Mouse (Mus musculus) forebrain, embryonic 13.5 days (tissue): ENCODE data around the gene Scube2. TPM values are rescaled to one million over a fixed set of nuclear protein-coding genes. Genes with fewer than 3 reads are reported as not detected.

Source experiments
- ATAC-seq: fragments of 200-750 bp; cut with Nextera tagmentation; 2 replicates; pipeline ENCODE4 v1.8.0; 2017
- H3K27ac ChIP-seq: fragments of 300-500 bp; sonication (generic); 2 replicates; pipeline ENCODE4 v1.5.1; 2015; ENCODE audit warnings: inconsistent platforms, mild to moderate bottlenecking, moderate library complexity
- H3K27me3 ChIP-seq: fragments of 300-500 bp; sonication (generic); 2 replicates; pipeline ENCODE4 v1.6.1; 2015; ENCODE audit warnings: mild to moderate bottlenecking, inconsistent platforms
- H3K36me3 ChIP-seq: fragments of 300-500 bp; sonication (generic); 2 replicates; pipeline ENCODE4 v1.6.1; 2015; ENCODE audit warnings: mild to moderate bottlenecking, inconsistent platforms; ENCODE audit not compliant: poor library complexity, severe bottlenecking
- H3K4me1 ChIP-seq: fragments of 300-500 bp; sonication (generic); 2 replicates; pipeline ENCODE4 v1.6.1; 2015; ENCODE audit warnings: inconsistent platforms
- H3K4me2 ChIP-seq: fragments of 300-500 bp; sonication (generic); 2 replicates; pipeline ENCODE4 v1.6.1; 2015; ENCODE audit warnings: inconsistent platforms, mild to moderate bottlenecking, moderate library complexity
- H3K4me3 ChIP-seq: fragments of 300-500 bp; sonication (generic); 2 replicates; pipeline ENCODE4 v1.5.1; 2015; ENCODE audit warnings: mild to moderate bottlenecking, inconsistent platforms
- H3K9ac ChIP-seq: fragments of 300-500 bp; sonication (generic); 2 replicates; pipeline ENCODE4 v1.6.1; 2015; ENCODE audit warnings: mild to moderate bottlenecking, inconsistent platforms
- H3K9me3 ChIP-seq: fragments of 300-500 bp; sonication (generic); replicated peaks from 2 replicates; pipeline ENCODE4 v1.6.1; 2016; ENCODE audit warnings: inconsistent platforms
- WGBS: fragments of 180-500 bp; shearing (Covaris S2); methylation state at CpG from one replicate; pipeline ENCODE4 v1.1.7; 2015; 5-methylcytosine and 5-hydroxymethylcytosine counted together
- polyA plus RNA-seq: library from polyadenylated mRNA; unstranded; fragments of >200 nt; fragmentation: Nextera tagmentation; extraction: Ambion mirVana; gene quantifications from 2 replicates; pipeline ENCODE4 v1.2.1, GENCODE M21; 2015

Scube2 gene
- polyA plus RNA-seq, 1 experiment from 2014 or later = 0.79 TPM

DNA sequence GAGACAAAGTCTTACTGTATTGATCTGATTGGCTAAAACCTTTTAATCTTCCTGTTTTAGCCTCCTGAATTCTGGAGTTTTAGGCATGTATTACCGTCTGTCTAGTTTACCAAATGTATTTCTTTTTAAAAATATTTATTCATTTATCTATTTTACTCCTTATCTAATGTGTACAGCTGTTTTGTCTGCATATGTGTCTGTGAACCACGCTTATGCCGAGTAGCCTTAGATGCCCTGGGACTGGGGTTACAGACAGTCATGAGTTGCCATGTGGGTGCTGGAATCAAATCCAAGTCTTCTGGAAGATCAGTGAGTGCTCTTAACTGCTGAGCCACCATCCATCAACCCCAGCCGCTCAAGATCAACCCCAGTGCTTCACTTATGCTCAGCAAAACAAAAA is 46.9 kb downstream of the Scube2 start:
- 91% methylated on average over 4 of the region's 4 CpGs for WGBS
- Histone ChIP-seq H3K36me3 (no peaks in the 10 kb centered on the region), H3K9me3 (no peaks in the 10 kb centered on the region), H3K4me3 (no peak overlapping the region), H3K9ac (no peak overlapping the region), H3K4me2 (no peak overlapping the region), H3K27me3 (peaks cover 52% of the 10 kb centered on the region), H3K4me1 (peaks cover 5% of the 10 kb centered on the region), H3K27ac (no peak overlapping the region)
- no peak for ATAC-seq

DNA sequence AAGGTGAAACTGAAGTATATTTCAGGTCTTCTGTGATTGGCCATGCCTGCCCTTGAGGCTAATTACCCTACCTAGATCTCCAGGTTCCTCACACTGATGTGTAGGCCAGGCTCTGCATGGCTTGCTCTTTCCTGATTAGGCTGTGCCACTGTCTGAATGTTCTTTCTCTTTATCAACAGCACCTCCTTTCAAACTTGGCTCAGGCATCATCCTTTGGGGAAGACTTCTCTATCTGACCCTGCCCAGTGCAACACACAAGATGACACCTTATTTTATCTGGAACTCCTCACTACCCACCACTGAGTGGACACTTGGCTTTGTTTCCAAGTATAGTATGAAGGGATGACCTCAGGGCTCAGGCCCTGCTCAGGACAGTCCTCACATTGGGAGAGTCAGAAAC is 47.5 kb downstream of the Scube2 start:
- ATAC-seq = no peak

DNA sequence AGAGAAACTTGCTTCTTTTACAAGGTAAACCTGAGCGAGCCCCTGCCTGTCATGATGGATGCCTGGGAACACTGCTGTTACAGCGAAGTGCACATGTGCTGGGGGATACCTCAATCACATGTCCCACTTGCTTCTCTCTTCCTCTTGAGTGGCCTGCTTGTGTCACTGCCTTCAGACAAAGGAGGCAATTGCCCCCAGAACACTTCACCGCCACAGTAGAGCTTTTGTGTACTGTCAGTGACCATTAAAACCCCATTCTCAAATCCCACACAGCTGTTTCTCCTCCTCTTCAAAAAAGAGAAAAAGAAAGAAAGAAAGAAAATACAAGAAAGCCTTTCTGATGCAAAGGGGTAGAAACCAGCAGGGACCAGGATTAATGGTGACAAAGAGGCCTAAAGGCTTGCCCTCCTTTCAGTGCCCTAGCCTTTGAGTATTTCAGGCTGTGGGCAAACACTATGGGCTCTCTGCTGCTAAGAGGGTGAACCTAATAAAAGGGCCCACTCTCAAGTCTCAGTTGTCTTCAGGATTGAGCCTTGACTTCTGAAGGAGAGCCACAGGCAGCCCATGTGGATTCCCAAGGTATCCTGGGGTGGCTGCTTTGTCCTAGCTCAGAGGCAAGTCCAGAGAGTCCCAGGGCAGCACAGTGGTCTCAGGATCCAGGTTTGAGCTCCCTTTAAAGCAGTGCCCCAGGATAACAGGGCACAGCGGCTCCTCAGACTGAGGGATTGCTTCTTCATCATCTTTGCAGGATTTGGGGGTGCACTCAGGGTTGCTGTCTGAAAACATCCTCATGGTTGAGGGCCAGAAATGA is 51.9 kb downstream of the Scube2 start:
- Histone ChIP-seq H3K36me3 (no peaks in the 10 kb centered on the region), H3K4me2 (no peak overlapping the region), H3K27me3 (peaks cover 74% of the 10 kb centered on the region), H3K9me3 (no peaks in the 10 kb centered on the region), H3K27ac (no peak overlapping the region), H3K9ac (no peak overlapping the region), H3K4me1 (peaks cover 9% of the 10 kb centered on the region), H3K4me3 (no peak overlapping the region)
- 7% methylated on average over 4 of the region's 4 CpGs for WGBS
- peak; percentile 50; the same call in 1 of the 2 replicates for ATAC-seq

More for the DNA sequence above, 47.5 kb downstream of the Scube2 start:
- no peak overlapping the region for H3K27ac ChIP-seq
- no peaks in the 10 kb centered on the region for H3K36me3 ChIP-seq
- H3K4me1 ChIP-seq = peaks cover 9% of the 10 kb centered on the region
- H3K9ac ChIP-seq = no peak overlapping the region
- H3K4me3 ChIP-seq = no peak overlapping the region
- no peak overlapping the region for H3K4me2 ChIP-seq
- no peaks in the 10 kb centered on the region for H3K9me3 ChIP-seq
- peaks cover 52% of the 10 kb centered on the region for H3K27me3 ChIP-seq

DNA sequence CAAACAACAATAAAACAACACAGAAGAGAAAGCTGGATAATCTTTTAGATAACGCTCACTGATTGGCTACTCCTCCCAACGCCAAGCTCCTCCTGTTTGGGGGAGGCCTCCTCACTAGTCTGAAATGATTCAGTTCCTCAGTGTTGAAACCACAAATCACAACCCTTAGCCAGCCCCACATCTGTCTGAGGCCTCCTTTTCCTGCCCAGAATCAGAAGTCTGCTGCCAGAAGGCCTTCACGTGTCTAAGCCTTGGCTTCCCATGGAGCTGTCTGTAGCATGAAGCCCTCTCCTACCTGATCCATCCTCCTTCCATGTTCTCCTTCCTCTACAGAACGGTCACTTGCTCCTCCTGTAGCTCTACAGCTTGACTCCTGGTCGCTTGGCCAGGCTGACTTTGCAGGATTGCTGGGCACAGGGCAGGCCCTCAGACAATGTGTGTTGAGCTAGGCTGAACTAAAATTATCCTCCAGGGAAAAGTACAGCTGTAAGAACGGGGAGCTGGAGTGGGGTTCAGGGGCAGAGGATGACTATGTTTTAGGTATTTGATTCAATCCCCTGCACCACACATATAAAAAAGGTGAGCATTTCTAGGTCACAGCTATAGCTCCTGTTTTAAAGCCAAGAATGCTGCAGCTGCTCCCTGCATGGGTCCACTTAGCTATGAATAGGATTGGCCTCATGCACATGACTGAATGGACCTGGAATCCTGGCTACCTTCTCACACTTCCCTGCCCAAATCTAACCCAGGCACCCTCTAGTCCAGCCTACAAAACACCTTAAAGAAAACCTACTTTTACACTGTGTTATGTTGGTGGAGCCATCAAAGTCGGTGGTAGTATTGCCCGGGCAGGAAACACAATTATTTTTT is 57.6 kb downstream of the Scube2 start:
- Histone ChIP-seq H3K4me1 (no peaks in the 10 kb centered on the region), H3K27ac (no peak overlapping the region), H3K36me3 (no peaks in the 10 kb centered on the region), H3K27me3 (peaks cover 75% of the 10 kb centered on the region), H3K9me3 (no peaks in the 10 kb centered on the region), H3K9ac (no peak overlapping the region), H3K4me3 (no peak overlapping the region), H3K4me2 (no peak overlapping the region)
- WGBS = 84% methylated on average over 8 of the region's 8 CpGs
- ATAC-seq = no peak

DNA sequence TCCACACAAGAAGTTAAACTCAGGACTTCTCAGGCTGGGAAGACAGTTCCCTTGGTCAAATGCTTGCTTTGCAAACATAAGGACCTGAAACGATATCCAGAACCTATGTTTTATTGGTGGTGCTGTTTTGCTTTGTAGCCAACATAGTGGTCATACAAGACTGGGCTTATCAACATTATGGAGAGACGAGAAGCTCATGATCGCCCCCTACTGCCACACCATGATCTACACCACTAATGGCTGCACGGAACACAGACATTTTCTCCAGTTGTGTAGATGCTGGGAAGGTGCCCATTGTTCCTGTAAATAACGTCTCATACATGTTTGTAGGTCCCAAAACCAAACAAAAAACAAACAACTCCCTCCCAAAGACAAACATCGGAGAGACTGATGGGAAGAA is 60.6 kb downstream of the Scube2 start:
- 74% methylated on average over 6 of the region's 6 CpGs for WGBS
- Histone ChIP-seq H3K4me1 (no peaks in the 10 kb centered on the region), H3K9ac (no peak overlapping the region), H3K27ac (no peak overlapping the region), H3K4me3 (no peak overlapping the region), H3K9me3 (no peaks in the 10 kb centered on the region), H3K36me3 (no peaks in the 10 kb centered on the region), H3K27me3 (peaks cover 62% of the 10 kb centered on the region), H3K4me2 (no peak overlapping the region)
- ATAC-seq = no peak

DNA sequence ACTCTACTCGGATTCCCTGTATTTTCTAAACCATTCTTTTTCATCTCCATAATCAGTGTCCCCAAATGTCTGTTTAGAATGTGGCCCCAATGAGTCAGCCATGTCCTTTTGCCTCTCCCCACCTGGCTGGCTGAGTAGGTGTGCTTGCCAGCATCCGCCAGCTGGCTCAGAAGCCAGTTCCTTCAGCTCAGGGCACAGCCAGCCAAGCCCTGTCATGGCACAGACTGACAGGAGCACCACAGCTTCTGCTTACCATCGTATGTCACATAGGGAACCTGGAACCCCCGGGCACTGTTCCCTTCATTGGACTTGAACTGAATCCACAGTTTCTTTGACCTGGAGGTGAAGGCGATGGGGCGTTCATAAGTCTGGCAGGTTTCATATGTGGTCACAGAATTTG is 61.1 kb downstream of the Scube2 start:
- Histone ChIP-seq H3K27ac (no peak overlapping the region), H3K27me3 (peaks cover 58% of the 10 kb centered on the region), H3K9ac (no peak overlapping the region), H3K36me3 (no peaks in the 10 kb centered on the region), H3K4me1 (no peaks in the 10 kb centered on the region), H3K4me2 (no peak overlapping the region), H3K4me3 (no peak overlapping the region), H3K9me3 (no peaks in the 10 kb centered on the region)
- WGBS = 93% methylated on average over 6 of the region's 6 CpGs
- no peak for ATAC-seq

DNA sequence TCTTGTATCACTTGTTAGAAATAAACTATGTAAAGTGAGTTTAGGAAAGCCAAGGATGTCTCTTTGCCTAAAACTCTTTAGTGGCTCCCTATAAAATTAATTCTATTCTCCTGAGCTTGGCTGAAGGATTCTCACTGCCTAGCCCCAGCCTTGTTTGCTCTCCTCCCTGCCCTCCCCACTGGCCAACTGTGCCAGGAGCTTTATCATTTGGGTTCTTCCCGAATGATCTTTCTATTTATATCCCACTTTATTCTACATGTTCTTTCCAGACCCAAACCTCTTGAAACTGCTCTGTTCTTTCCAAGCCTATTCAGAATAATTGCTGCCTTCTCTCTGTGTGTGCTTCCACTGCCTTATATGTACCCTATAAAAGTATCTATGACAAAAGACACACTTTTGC is 62.0 kb downstream of the Scube2 start:
- Histone ChIP-seq H3K27ac (no peak overlapping the region), H3K27me3 (peaks cover 50% of the 10 kb centered on the region), H3K36me3 (no peaks in the 10 kb centered on the region), H3K9ac (no peak overlapping the region), H3K4me1 (no peaks in the 10 kb centered on the region), H3K9me3 (no peaks in the 10 kb centered on the region), H3K4me3 (no peak overlapping the region), H3K4me2 (no peak overlapping the region)
- ATAC-seq = no peak
- 91% methylated on average over 1 of the region's 1 CpGs for WGBS

DNA sequence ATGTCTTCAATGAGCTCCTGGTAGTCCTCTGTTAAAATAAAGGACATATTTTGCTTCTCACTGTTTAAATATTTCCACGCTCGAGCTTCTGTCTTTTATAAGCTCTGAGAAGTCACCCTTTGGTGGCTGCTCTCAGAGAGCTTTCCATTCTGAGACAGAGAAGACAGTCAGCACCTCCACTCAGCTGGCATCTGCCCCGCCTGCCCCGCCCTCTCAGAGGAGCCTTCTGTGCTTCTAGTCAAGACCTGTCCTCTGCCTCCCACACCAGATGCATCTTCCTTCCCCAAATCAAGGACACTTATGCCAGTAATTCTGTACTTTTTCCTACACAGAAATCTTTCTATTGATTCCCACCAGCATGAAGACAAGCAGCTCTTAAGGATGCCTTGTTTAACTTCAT is 64.9 kb downstream of the Scube2 start:
- H3K4me3 ChIP-seq = no peak overlapping the region
- 90% methylated on average over 4 of the region's 4 CpGs for WGBS
- no peak overlapping the region for H3K9ac ChIP-seq
- no peak overlapping the region for H3K4me2 ChIP-seq
- ATAC-seq = no peak
- no peak overlapping the region for H3K27ac ChIP-seq
- H3K9me3 ChIP-seq = no peaks in the 10 kb centered on the region
- H3K36me3 ChIP-seq = no peaks in the 10 kb centered on the region
- no peaks in the 10 kb centered on the region for H3K4me1 ChIP-seq
- H3K27me3 ChIP-seq = peaks cover 29% of the 10 kb centered on the region

DNA sequence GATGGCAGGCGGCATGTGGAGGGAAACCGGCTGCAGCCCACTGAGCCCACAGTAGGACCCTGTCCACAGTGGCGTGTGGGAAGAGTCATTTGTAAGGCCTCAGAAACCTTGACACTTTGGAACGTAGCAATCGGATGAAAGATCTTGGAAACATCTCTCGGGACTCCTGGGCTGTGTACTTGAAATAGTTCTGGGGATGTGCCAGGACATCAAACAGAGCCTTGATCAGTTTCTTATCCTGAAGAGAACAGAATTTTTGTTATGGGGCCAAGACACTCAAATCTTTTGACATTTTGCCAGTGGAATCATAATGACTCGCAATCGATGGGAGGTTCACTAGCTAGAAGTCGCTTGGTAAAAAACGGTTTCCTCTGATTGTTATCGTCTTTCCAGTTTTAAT is 66.3 kb downstream of the Scube2 start:
- Histone ChIP-seq H3K27ac (no peak overlapping the region), H3K27me3 (peaks cover 38% of the 10 kb centered on the region; the same call in 1 of the 2 replicates), H3K9ac (no peak overlapping the region), H3K36me3 (no peaks in the 10 kb centered on the region), H3K4me2 (no peak overlapping the region), H3K4me3 (no peak overlapping the region), H3K4me1 (no peaks in the 10 kb centered on the region), H3K9me3 (no peaks in the 10 kb centered on the region)
- 84% methylated on average over 11 of the region's 11 CpGs for WGBS
- ATAC-seq = no peak

DNA sequence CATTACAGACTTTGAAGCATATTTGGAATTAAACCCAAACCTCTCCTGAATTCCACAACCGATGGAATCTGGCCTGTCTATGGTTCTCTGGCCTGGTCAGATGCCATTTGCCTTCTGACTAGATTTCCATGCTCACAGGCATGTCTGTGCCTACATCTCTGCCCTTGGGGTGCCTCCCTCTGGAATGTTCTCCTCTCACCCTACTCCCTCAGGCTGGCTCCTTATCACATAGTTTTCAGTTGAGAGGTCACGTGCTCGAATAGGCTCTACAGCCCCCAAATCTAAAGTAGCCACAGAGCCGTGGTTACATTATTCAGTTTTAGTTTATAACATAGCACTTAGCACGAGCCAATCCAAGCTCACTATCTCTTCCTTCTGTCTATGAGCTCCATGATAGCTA is 69.9 kb downstream of the Scube2 start:
- Histone ChIP-seq H3K9ac (no peak overlapping the region), H3K9me3 (no peaks in the 10 kb centered on the region), H3K4me3 (no peak overlapping the region), H3K27ac (no peak overlapping the region), H3K4me2 (no peak overlapping the region), H3K4me1 (no peaks in the 10 kb centered on the region), H3K36me3 (no peaks in the 10 kb centered on the region), H3K27me3 (0 out of 2 replicates have a peak, but pooled peaks cover 16% of the 10 kb centered on the region)
- WGBS = 81% methylated on average over 5 of the region's 5 CpGs
- ATAC-seq = no peak

DNA sequence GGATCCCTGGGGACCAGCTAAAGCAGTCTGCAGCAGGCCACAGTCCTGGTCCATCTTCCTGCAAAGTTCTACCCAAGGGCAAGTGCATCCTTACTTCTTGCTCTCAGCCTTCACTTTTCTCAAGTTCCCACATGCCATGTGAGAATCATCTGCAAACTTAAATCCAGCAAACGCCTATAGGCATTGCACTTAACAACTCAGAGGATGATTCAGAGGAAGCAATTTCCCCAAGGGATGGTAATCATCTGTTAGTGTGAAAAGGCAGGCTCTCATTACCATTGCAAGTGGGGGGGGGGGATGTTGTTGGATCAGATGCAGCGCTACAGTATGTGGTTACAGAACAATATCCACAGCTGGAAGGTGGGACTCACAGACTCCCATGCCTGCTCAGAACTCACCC is 70.9 kb downstream of the Scube2 start:
- Histone ChIP-seq H3K27me3 (0 out of 2 replicates have a peak, but pooled peaks cover 10% of the 10 kb centered on the region), H3K9me3 (no peaks in the 10 kb centered on the region), H3K9ac (no peak overlapping the region), H3K4me2 (no peak overlapping the region), H3K27ac (no peak overlapping the region), H3K36me3 (no peaks in the 10 kb centered on the region), H3K4me1 (no peaks in the 10 kb centered on the region), H3K4me3 (no peak overlapping the region)
- ATAC-seq = no peak
- 71% methylated on average over 2 of the region's 2 CpGs for WGBS

DNA sequence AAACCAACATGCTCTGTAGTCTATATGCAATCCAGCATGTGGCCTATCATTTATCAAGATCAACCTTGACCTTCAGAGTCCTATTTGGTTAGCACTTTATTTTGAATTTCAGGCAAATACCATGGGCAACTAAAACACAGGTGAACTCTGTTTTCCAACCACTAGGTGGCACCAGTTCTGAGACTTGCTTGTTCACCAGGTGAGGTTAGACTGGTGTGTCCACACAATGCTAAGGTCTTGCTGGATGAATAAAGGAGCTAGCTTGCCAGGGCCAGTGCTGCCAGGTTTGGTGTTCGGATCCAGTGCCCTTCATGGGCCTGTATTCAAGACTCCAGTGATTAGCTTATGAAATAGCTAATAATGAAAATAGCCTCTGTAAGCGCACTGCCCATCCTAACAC is 72.7 kb downstream of the Scube2 start:
- H3K27ac ChIP-seq = no peak overlapping the region
- no peak overlapping the region for H3K4me3 ChIP-seq
- no peak for ATAC-seq
- H3K4me1 ChIP-seq = no peaks in the 10 kb centered on the region
- no peaks in the 10 kb centered on the region for H3K36me3 ChIP-seq
- H3K27me3 ChIP-seq = 0 out of 2 replicates have a peak, but pooled peaks cover 10% of the 10 kb centered on the region
- H3K4me2 ChIP-seq = no peak overlapping the region
- H3K9ac ChIP-seq = no peak overlapping the region
- H3K9me3 ChIP-seq = no peaks in the 10 kb centered on the region
- WGBS = 75% methylated on average over 2 of the region's 2 CpGs
